Mouse (Mus musculus) liver, embryonic 14.5 days (tissue): ENCODE measurements at regions not wholly inside any gene's neighbourhood (a gene's known extent, or its start where the extent isn't known, plus 50 kb on each side); places are given as distances from the start of the nearest gene placed in this dataset.

ENCODE experiments used
- CTCF ChIP-seq: IDR thresholded peaks from 2 replicates; pipeline ENCODE4 v1.5.1; 2016; ENCODE audit warnings: antibody characterized with exemption, low read depth, control low read depth
- EP300 ChIP-seq: IDR thresholded peaks from 2 replicates; pipeline ENCODE4 v1.6.1; 2016; ENCODE audit warnings: antibody characterized with exemption, low read depth

DNA sequence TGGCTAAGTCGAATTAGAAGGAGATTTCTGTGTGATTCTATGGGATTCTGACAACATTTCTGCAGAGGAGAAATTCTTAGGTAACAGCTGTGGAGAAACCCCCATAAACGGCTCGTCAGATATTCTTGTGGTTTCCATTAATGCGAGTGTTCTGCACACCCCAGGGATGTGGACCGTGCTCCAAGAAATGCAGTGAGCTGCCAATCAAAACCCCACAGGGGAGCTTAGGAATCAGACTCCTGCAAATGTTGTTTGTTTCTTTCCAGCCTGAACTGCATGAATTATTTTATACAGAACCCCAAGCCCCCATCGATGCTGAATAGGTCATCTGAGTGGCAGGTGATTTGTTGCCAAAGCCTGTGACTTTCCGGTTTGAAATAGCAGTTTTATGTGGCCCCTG, 118.4 kb upstream of the Sox2 start:
- TF ChIP-seq CTCF: no peak
- TF ChIP-seq EP300: no peak
